Mouse (Mus musculus) ES-Bruce4 (cell line): ENCODE data around the gene Slc25a22. TPM values are rescaled to one million over a fixed set of nuclear protein-coding genes. Genes with fewer than 3 reads are reported as not detected.
A peak's percentile ranks its signal among the peaks of the same experiment; 100 is the strongest.

ENCODE experiments used
- H3K27ac ChIP-seq: 2 replicates; pipeline ENCODE4 v1.5.1; 2012; ENCODE audit warnings: low read length, inconsistent platforms; ENCODE audit not compliant: insufficient read depth
- H3K27me3 ChIP-seq: 2 replicates; pipeline ENCODE4 v1.6.1; 2012; ENCODE audit warnings: mild to moderate bottlenecking, low read length, inconsistent platforms; ENCODE audit not compliant: control insufficient read depth, poor library complexity, insufficient read depth, severe bottlenecking
- H3K36me3 ChIP-seq: 2 replicates; pipeline ENCODE4 v1.6.1; 2012; ENCODE audit warnings: inconsistent platforms, mild to moderate bottlenecking, low read length, moderate library complexity; ENCODE audit not compliant: control insufficient read depth, poor library complexity, insufficient read depth, severe bottlenecking
- H3K4me1 ChIP-seq: one replicate; pipeline ENCODE4 v1.8.1; 2011; ENCODE audit warnings: low read length; ENCODE audit not compliant: control insufficient read depth, insufficient read depth
- H3K4me3 ChIP-seq: 2 replicates; pipeline ENCODE4 v1.5.1; 2011; ENCODE audit warnings: low read depth, mild to moderate bottlenecking, low read length
- H3K9ac ChIP-seq: 2 replicates; pipeline ENCODE4 v1.6.1; 2012; ENCODE audit warnings: low read depth, mild to moderate bottlenecking, inconsistent platforms; ENCODE audit not compliant: poor library complexity, severe bottlenecking
- H3K9me3 ChIP-seq: replicated peaks from 2 replicates; pipeline ENCODE4 v1.6.1; 2012; ENCODE audit warnings: mild to moderate bottlenecking, low read length, inconsistent platforms; ENCODE audit not compliant: control insufficient read depth, poor library complexity, insufficient read depth, severe bottlenecking
- CTCF ChIP-seq: IDR thresholded peaks from one replicate; pipeline ENCODE4 v1.8.1; 2011; ENCODE audit warnings: low read depth, low read length
- EP300 ChIP-seq: IDR thresholded peaks from 2 replicates; pipeline ENCODE4 v1.6.1; 2011; ENCODE audit warnings: low read depth, low read length; ENCODE audit not compliant: insufficient read depth
- POLR2A ChIP-seq: IDR thresholded peaks from one replicate; pipeline ENCODE4 v1.8.1; 2011; ENCODE audit warnings: low read length; ENCODE audit not compliant: insufficient read depth
- polyA plus RNA-seq: library from polyadenylated mRNA; stranded (reverse); fragments of >200 nt; gene quantifications from 2 replicates; pipeline ENCODE4 v1.2.4, GENCODE M21; 2011; ENCODE audit warnings: low read depth; ENCODE audit not compliant: missing spikeins, insufficient read depth, insufficient read length

Slc25a22 gene
- polyA plus RNA-seq, 1 experiment, result 16.3 TPM

- H3K4me1 ChIP-seq, result peaks cover 2% of the 10 kb centered on the region
- no peak overlapping the region for H3K4me3 ChIP-seq
These were observed 40.6 kb upstream of the Slc25a22 start for GRCm38 (mm10) chr7:141478270-141478748.

GRCm38 (mm10) chr7:141477578-141478269 is 40.0 kb upstream of the Slc25a22 start:
- H3K9me3 ChIP-seq, result no peaks in the 10 kb centered on the region
- H3K9ac ChIP-seq, result no peak overlapping the region
- H3K27ac ChIP-seq, result no peak overlapping the region
- no peak overlapping the region for H3K4me3 ChIP-seq
- 0 out of 2 replicates have a peak, but pooled peaks cover 1% of the 10 kb centered on the region for H3K36me3 ChIP-seq
- H3K4me1 ChIP-seq, result no peaks in the 10 kb centered on the region
- H3K27me3 ChIP-seq, result no peaks in the 10 kb centered on the region
- TF ChIP-seq EP300, result no peak
- TF ChIP-seq POLR2A, result no peak
- no peak for TF ChIP-seq CTCF

More at GRCm38 (mm10) chr7:141478270-141478748, 40.6 kb upstream of the Slc25a22 start:
- no peak overlapping the region for H3K9ac ChIP-seq
- TF ChIP-seq POLR2A, result no peak
- no peak for TF ChIP-seq EP300
- TF ChIP-seq CTCF, result no peak
- H3K27me3 ChIP-seq, result no peaks in the 10 kb centered on the region
- H3K9me3 ChIP-seq, result no peaks in the 10 kb centered on the region
- no peak overlapping the region for H3K27ac ChIP-seq
- H3K36me3 ChIP-seq, result no peaks in the 10 kb centered on the region

- Histone ChIP-seq H3K9me3 (no peaks in the 10 kb centered on the region), H3K36me3 (0 out of 2 replicates have a peak, but pooled peaks cover 8% of the 10 kb centered on the region), H3K4me3 (peak overlapping the region; percentile 98; the same call in 1 of the 2 replicates), H3K27me3 (no peaks in the 10 kb centered on the region), H3K9ac (no peak overlapping the region), H3K4me1 (no peaks in the 10 kb centered on the region), H3K27ac (no peak overlapping the region)
- TF ChIP-seq POLR2A (no peak), CTCF (peak; percentile 13)
These were observed 39.3 kb upstream of the Slc25a22 start for GRCm38 (mm10) chr7:141476981-141477370.

GRCm38 (mm10) chr7:141476226-141476980 is 38.7 kb upstream of the Slc25a22 start:
- TF ChIP-seq EP300 (peak; percentile 60; the same call in 1 of the 2 replicates), CTCF (no peak), POLR2A (no peak)
- Histone ChIP-seq H3K4me3 (peak overlapping the region; percentile 98), H3K27ac (no peak overlapping the region), H3K27me3 (no peaks in the 10 kb centered on the region), H3K4me1 (no peaks in the 10 kb centered on the region), H3K9ac (peak overlapping the region; percentile 92), H3K36me3 (peaks cover 12% of the 10 kb centered on the region; the same call in 1 of the 2 replicates), H3K9me3 (no peaks in the 10 kb centered on the region)

GRCm38 (mm10) chr7:141475805-141476158 is 38.1 kb upstream of the Slc25a22 start:
- H3K4me1 ChIP-seq, result no peaks in the 10 kb centered on the region
- H3K9me3 ChIP-seq, result no peaks in the 10 kb centered on the region
- no peaks in the 10 kb centered on the region for H3K27me3 ChIP-seq
- H3K9ac ChIP-seq, result peak overlapping the region; percentile 92
- H3K4me3 ChIP-seq, result peak overlapping the region; percentile 98
- H3K36me3 ChIP-seq, result peaks cover 18% of the 10 kb centered on the region
- H3K27ac ChIP-seq, result no peak overlapping the region
- no peak for TF ChIP-seq POLR2A
- no peak for TF ChIP-seq EP300
- TF ChIP-seq CTCF, result no peak
